Mouse (Mus musculus): ENCODE measurements around the gene Nnmt.

GRCm38 (mm10) chr9:48580808-48581207 lies 24.1 kb downstream of the Nnmt start:
- TF ChIP-seq CTCF (IDR thresholded peaks at IDR 0.05; ENCODE audit: control insufficient read depth, insufficient read depth, insufficient replicate concordance, low read depth, low read length), result no peak
- TF ChIP-seq POLR2A (IDR thresholded peaks at IDR 0.05; ENCODE audit: control insufficient read depth, low read depth, low read length), result no peak

All from testis, adult 2 months (tissue).